Mouse (Mus musculus) kidney, adult 2 months (tissue): Measurements from ENCODE around the gene Cygb.

Experiments
- CTCF ChIP-seq: fragments of 200-500 bp; conservative IDR thresholded peaks from 2 replicates; pipeline ENCODE4 v1.5.1; 2011; ENCODE audit warnings: low read depth, mild to moderate bottlenecking, control low read depth, low read length, moderate library complexity, mixed read lengths; ENCODE audit not compliant: insufficient read depth, insufficient read length
- POLR2A ChIP-seq: fragments of 200-500 bp; IDR thresholded peaks from one replicate; pipeline ENCODE4 v1.6.1; 2011; ENCODE audit warnings: low read depth, low read length, control low read depth

DNA sequence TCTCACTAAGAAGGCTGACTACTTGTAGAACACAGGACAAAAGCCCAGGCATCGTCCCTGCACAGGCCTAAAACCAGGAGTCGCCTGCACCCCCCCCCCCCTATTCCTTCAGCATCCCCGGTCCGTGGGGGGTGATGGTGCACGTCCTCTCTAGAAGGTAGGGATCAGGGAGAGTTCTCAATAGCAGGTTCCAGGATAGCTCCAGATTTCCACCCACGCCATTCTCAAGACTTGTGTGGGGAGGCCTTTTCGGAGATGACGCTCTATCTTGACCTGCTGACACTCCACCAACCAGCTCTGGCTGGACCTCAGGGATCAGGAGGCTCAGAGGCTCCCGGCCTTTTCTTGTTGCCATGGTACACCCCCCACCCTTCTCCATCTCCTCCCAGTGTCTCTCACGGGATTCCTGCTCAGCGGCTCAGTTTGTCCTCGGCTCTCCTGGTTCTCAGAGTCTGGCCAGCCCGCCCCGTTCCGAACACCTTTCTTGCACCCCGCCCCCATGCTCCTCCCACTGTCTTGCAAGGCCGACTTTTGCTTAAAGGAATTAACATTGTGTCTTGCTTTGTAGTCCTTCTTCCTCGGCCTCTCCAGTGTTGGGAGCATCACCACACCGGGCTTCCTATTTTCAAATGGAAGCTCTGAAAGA, 10.4 kb downstream of the Cygb start:
- TF ChIP-seq CTCF (no peak), POLR2A (no peak)
